Mouse (Mus musculus) brain, embryonic 18.5 days (tissue): ENCODE measurements around the gene Slc6a12.
"Not testable (repeated sequence)": the region's sequence is repeated elsewhere in the genome, so short reads cannot be mapped to it uniquely, and the experiment has no call there.

Experiments
- DNase-seq: peaks from one replicate; pipeline ENCODE4 v3.0.0-alpha.2; 2012; ENCODE audit warnings: low read depth, low spot score

Gene Slc6a12

GRCm38 (mm10) chr6:121343771-121344123, 871 bp downstream of the Slc6a12 start:
- no peak for DNase-seq

- no peak for DNase-seq
These were observed 1.5 kb downstream of the Slc6a12 start for GRCm38 (mm10) chr6:121344329-121344728.

- DNase-seq = no peak
These were observed 3.6 kb downstream of the Slc6a12 start for GRCm38 (mm10) chr6:121346428-121346827.

GRCm38 (mm10) chr6:121352276-121352675, 9.4 kb downstream of the Slc6a12 start:
- DNase-seq = no peak

GRCm38 (mm10) chr6:121356041-121356440, 13.2 kb downstream of the Slc6a12 start:
- no peak for DNase-seq

GRCm38 (mm10) chr6:121357232-121357631, 14.4 kb downstream of the Slc6a12 start:
- DNase-seq = no peak

- no peak for DNase-seq
These were observed 20.2 kb downstream of the Slc6a12 start for GRCm38 (mm10) chr6:121363061-121363460.

GRCm38 (mm10) chr6:121363956-121364355, 21.1 kb downstream of the Slc6a12 start:
- no peak for DNase-seq

GRCm38 (mm10) chr6:121366537-121366936, 23.7 kb downstream of the Slc6a12 start:
- not testable (repeated sequence) for DNase-seq

- no peak for DNase-seq
These were observed 24.2 kb downstream of the Slc6a12 start for GRCm38 (mm10) chr6:121367099-121367498.

- no peak for DNase-seq
These were observed 28.5 kb downstream of the Slc6a12 start for GRCm38 (mm10) chr6:121371197-121371980.

- DNase-seq = no peak
These were observed 33.3 kb downstream of the Slc6a12 start for GRCm38 (mm10) chr6:121376159-121376558.

GRCm38 (mm10) chr6:121378256-121378655, 35.4 kb downstream of the Slc6a12 start:
- DNase-seq = no peak

GRCm38 (mm10) chr6:121380576-121380975, 37.7 kb downstream of the Slc6a12 start:
- DNase-seq = no peak

- DNase-seq = no peak
These were observed 39.2 kb downstream of the Slc6a12 start for GRCm38 (mm10) chr6:121382071-121382470.

- DNase-seq = no peak
These were observed 42.5 kb downstream of the Slc6a12 start for GRCm38 (mm10) chr6:121385397-121385796.

GRCm38 (mm10) chr6:121392610-121393252, 49.9 kb downstream of the Slc6a12 start:
- no peak for DNase-seq

GRCm38 (mm10) chr6:121401140-121401539, 58.3 kb downstream of the Slc6a12 start:
- DNase-seq = no peak

- no peak for DNase-seq
These were observed 59.2 kb downstream of the Slc6a12 start for GRCm38 (mm10) chr6:121401826-121402660.

- no peak for DNase-seq
These were observed 59.9 kb downstream of the Slc6a12 start for GRCm38 (mm10) chr6:121402661-121403244.

- no peak for DNase-seq
These were observed 62.4 kb downstream of the Slc6a12 start for GRCm38 (mm10) chr6:121405311-121405710.

GRCm38 (mm10) chr6:121407571-121408011, 64.7 kb downstream of the Slc6a12 start:
- DNase-seq = no peak
